Comparison of ENCODE assay signal across 11 mouse cellular contexts in the genomic region with DNA sequence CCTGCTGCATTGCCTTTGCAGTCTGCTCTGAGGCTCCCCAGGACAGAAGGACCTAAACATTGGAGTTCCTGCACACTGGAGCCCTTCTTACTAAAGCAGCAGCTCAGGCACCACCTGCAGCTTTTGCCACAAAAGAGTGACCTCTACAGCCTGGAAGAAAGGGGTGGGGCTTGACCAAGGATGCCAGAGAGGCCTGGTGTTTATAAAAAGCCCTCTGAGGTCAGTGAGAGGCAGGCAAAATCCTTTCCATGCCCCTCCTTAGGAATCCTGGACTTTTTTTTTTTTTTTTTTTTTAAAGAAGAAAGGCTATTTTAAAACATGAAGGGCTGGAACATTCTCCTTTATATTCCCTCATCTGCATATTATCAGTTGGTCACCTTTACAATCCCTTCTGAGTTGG. TPM values are rescaled to one million over a fixed set of nuclear protein-coding genes. Genes with fewer than 3 reads are reported as not detected.
DNase-seq lines count a peak whose midpoint lies in the region; ATAC-seq and TF ChIP-seq lines count a peak whose summit lies in the region.
"Had no signal": no experiment of that assay in that cellular context is flagged by ENCODE, and none has a peak within 500 bp of the region (broad histone marks: within the 10 kb centered on the region; RNA-seq: fewer than 3 reads in every experiment).

No protein-coding gene starts in this region.

- no peak for TF ChIP-seq POLR2A in lung, adult 2 months (IDR thresholded peaks at IDR 0.05; ENCODE audit: borderline replicate concordance, extremely low read depth, low read depth, low read length)

- H3K9ac ChIP-seq in heart, embryonic 12.5 days, result no peak overlapping the region
- no peak overlapping the region for H3K9ac ChIP-seq in midbrain, embryonic 14.5 days (replicated peaks; ENCODE audit: low read length)
- H3K9ac ChIP-seq in intestine, embryonic 16.5 days (ENCODE audit: low read depth, low read length), result no peak overlapping the region
- H3K9ac ChIP-seq: liver, embryonic 13.5 days had no signal

- no peak for DNase-seq in heart, postnatal 4 days
- peak; percentile 46 to 66 for DNase-seq in lung, adult 18-20 months
- no peak for DNase-seq in lung, adult 2 months
- DNase-seq in ZHBTc4 (ENCODE audit: low read depth, low spot score), result peak; percentile 65
- DNase-seq in midbrain, embryonic 14.5 days, result no peak
- DNase-seq in left cerebral cortex, adult 11 months (ENCODE audit: low spot score), result no peak
- DNase-seq: liver, embryonic 13.5 days; spleen, adult 18-20 months had no signal

- ATAC-seq in heart, embryonic 12.5 days (ENCODE audit: insufficient number of reproducible peaks, low FRiP score), result no peak
- ATAC-seq in midbrain, embryonic 14.5 days (ENCODE audit: low FRiP score, low TSS enrichment), result no peak
- no peak for ATAC-seq in intestine, embryonic 16.5 days

- no peaks in the 10 kb centered on the region for H3K9me3 ChIP-seq in heart, embryonic 12.5 days (replicated peaks)
- no peaks in the 10 kb centered on the region for H3K9me3 ChIP-seq in midbrain, embryonic 14.5 days (ENCODE audit: control insufficient read depth, low read length)
- H3K9me3 ChIP-seq in intestine, embryonic 16.5 days (ENCODE audit: control insufficient read depth, low read length), result no peaks in the 10 kb centered on the region
- H3K9me3 ChIP-seq: liver, embryonic 13.5 days had no signal

- H3K4me1 ChIP-seq in heart, embryonic 12.5 days (replicated peaks), result peaks cover 89% of the 10 kb centered on the region
- H3K4me1 ChIP-seq in lung, adult 2 months (ENCODE audit: control insufficient read depth, insufficient read depth, low read length), result peaks cover 11% of the 10 kb centered on the region
- peaks cover 74% of the 10 kb centered on the region for H3K4me1 ChIP-seq in midbrain, embryonic 14.5 days (ENCODE audit: control insufficient read depth, insufficient read depth, low read length)
- H3K4me1 ChIP-seq in intestine, embryonic 16.5 days (ENCODE audit: control insufficient read depth, insufficient read depth, low read length), result peaks cover 43% of the 10 kb centered on the region

- no peak overlapping the region for H3K4me3 ChIP-seq in heart, embryonic 12.5 days
- no peak overlapping the region for H3K4me3 ChIP-seq in lung, adult 2 months (replicated peaks; ENCODE audit: extremely low read depth, low read depth, low read length)
- no peak overlapping the region for H3K4me3 ChIP-seq in midbrain, embryonic 14.5 days (replicated peaks; ENCODE audit: low read depth, low read length)
- H3K4me3 ChIP-seq in intestine, embryonic 16.5 days (ENCODE audit: low read length), result no peak overlapping the region
- H3K4me3 ChIP-seq: erythroblast, embryonic 14.5 days; liver, embryonic 13.5 days had no signal

- no peak for TF ChIP-seq CTCF in lung, adult 2 months (IDR thresholded peaks at IDR 0.05; ENCODE audit: insufficient read depth, low read length)

- H3K36me3 ChIP-seq in heart, embryonic 12.5 days, result 0 out of 2 replicates have a peak, but pooled peaks cover 6% of the 10 kb centered on the region
- H3K36me3 ChIP-seq in midbrain, embryonic 14.5 days (ENCODE audit: control insufficient read depth, insufficient read depth, low read length), result no peaks in the 10 kb centered on the region
- H3K36me3 ChIP-seq in intestine, embryonic 16.5 days (ENCODE audit: control insufficient read depth, insufficient read depth, low read length), result no peaks in the 10 kb centered on the region

- peak overlapping the region; percentile 46 for H3K27ac ChIP-seq in heart, embryonic 12.5 days (ENCODE audit: poor library complexity, severe bottlenecking)
- H3K27ac ChIP-seq in midbrain, embryonic 14.5 days (replicated peaks; ENCODE audit: low read depth, low read length), result peak overlapping the region; percentile 52; the same call in 1 of the 2 replicates
- no peak overlapping the region for H3K27ac ChIP-seq in intestine, embryonic 16.5 days (ENCODE audit: low read length)
- H3K27ac ChIP-seq: liver, embryonic 13.5 days had no signal

- H3K27me3 ChIP-seq in heart, embryonic 12.5 days (replicated peaks), result no peaks in the 10 kb centered on the region
- no peaks in the 10 kb centered on the region for H3K27me3 ChIP-seq in midbrain, embryonic 14.5 days (ENCODE audit: control insufficient read depth, insufficient read depth, low read length)
- H3K27me3 ChIP-seq in intestine, embryonic 16.5 days (replicated peaks; ENCODE audit: control insufficient read depth, insufficient read depth, low read length), result no peaks in the 10 kb centered on the region
- H3K27me3 ChIP-seq: liver, embryonic 13.5 days had no signal

- H3K4me2 ChIP-seq in heart, embryonic 12.5 days, result no peak overlapping the region
- H3K4me2 ChIP-seq in midbrain, embryonic 14.5 days (ENCODE audit: low read length), result no peak overlapping the region
- H3K4me2 ChIP-seq in intestine, embryonic 16.5 days (ENCODE audit: low read depth, low read length), result no peak overlapping the region
- H3K4me2 ChIP-seq: liver, embryonic 13.5 days had no signal

RNA-seq across cellular contexts. Expression of a gene that starts 42.7 kb away (rescaled TPM):
- polyA plus RNA-seq in heart, embryonic 12.5 days (2016; fragmentation: Nextera tagmentation; extraction: Ambion mirVana), result 101 and 105 TPM in 2 replicates
- 10 to 100 TPM; 55.3 to 58.7 TPM for total RNA-seq in heart, postnatal 4 days (2021)
- polyA plus RNA-seq in lung, adult 2 months (2012; rRNA removed), result 41.0 and 43.2 TPM in 2 replicates
- 147 and 187 TPM in 2 replicates for polyA plus RNA-seq in midbrain, embryonic 14.5 days (2014; fragmentation: Nextera tagmentation; extraction: Ambion mirVana)
- polyA plus RNA-seq in intestine, embryonic 16.5 days (2015; fragmentation: Nextera tagmentation; extraction: Ambion mirVana), result 38.0 and 53.4 TPM in 2 replicates

Comparison
In these comparisons a context has a peak if more than half of its experiments do, and no peak if none do; other contexts are left out.
1. DNase-seq: peak in lung, adult 18-20 months (2 of 2) and ZHBTc4 (single experiment); none in heart, postnatal 4 days (single experiment), lung, adult 2 months (single experiment), midbrain, embryonic 14.5 days (single experiment) and left cerebral cortex, adult 11 months (single experiment).